Mouse (Mus musculus): ENCODE measurements around the gene Bri3.

Bri3 gene

DNA sequence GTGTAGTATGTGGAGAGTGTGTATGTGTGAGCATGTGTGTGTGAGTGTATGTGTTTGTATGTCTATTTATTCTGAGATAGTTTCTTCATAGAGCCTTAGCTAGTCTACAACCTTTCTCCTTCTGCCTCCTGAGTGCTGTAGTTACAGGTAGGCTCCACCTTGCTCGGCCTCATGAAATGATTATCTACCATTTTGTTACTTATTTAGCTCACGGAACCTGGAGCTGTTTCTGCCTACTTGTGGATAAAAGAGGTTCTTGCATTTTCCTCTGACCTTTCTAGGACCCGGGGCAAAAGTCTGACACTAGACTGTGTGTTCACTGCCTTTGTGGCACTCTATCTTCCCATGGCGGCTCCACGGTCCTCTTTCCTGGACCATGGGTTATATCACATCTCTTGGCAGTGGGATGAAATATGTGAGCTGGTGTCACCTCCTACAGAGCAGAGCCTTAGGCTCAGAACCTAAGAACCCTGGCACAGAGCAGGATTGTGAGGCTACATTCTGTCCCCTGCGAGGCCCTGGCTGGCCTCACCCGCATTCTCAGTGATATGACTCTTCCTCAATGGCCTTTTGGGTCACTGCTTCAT is at the start of gene Bri3:
Bri3 (plus strand) TSS at position 537 of the 587 bp plus-strand sequence.
- 95% methylated on average over 7 of the region's 7 CpGs for WGBS

DNA sequence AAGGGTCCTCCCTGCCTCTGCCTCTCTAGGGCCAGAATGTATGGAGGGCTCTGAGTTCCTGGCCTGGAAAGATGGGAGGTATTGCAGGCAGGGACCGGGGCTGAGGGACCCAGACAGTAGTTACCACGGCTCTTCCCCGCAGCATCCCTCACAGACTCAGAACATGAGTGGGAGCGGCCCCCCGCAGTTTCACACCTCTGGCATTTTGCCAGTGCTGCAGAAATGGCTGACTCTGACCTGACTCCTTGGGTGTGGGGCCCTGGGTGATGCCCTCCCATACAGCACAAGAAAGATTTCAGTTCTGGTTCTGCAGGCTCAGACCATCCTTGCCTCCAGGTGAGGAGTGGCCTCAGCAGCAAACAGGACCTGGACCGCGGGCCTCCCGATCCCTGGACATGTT is 48.7 kb upstream of the Bri3 start:
- WGBS = 77% methylated on average over 8 of the region's 8 CpGs

DNA sequence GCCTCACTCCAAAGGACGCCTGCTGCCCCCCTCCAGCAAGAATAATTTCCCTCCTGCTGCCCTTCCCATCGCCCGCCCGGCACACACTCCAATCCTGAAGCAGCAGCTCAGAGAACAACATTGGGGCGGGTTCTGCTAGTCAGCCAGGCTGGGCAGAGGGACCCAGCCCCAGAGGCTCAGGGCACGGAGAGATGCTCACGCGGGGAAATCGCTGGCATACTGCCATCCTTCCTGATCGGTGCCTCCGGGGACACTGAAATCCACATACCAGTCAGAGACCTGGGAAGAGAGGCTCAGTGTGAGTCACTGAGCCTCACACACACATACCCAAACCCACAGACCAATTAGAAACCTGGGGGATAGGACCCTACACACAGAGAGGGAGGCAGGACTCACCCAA is 43.6 kb upstream of the Bri3 start:
- WGBS = 57% methylated on average over 11 of the region's 11 CpGs

DNA sequence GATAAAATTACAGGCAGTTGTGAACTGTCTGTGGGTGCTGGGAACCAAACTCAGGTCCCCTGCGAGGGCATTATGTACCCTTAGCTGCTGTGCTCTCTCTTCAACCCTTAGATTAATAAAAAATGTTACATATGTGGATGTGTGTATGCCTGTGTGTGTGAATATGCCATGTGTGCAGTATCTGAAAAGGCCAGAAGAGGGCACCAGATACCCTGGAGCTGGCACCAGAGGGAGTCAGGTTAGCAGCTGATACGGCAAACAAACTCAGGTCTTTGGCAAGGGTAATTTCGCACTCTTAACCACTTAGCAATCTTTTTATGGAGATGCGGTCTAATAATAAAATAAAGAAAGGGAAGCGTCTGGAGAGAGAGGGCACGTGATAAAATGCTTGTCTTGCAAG is 41.8 kb upstream of the Bri3 start:
- 95% methylated on average over 6 of the region's 6 CpGs for WGBS

DNA sequence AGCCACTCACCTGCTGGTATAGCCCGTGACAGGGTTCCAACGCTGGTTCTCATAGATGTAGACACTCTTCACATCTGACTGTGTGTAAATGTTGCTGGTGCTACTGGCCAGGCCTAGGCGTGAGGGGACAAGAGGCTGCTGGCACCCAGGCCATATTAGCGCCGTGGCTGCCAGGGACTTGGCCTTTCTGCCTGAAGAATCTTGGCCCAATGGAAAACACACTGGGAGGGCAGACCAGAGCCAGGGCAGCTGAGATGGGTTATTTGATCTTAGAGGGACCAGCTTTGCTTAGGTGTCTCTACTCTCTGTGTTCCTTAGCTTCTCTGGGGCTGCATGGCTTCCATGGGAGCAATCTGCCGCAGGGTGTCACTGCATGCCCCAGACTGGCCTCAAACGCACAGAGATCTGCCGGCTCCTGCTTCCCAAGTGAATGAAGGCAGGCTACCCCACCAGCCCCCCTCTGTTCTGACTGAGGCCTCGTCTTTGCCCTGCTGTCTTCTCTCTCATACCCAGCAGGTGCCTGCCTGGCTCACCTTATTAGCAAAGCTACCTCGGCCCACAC is 40.8 kb upstream of the Bri3 start:
- WGBS = 85% methylated on average over 10 of the region's 10 CpGs

DNA sequence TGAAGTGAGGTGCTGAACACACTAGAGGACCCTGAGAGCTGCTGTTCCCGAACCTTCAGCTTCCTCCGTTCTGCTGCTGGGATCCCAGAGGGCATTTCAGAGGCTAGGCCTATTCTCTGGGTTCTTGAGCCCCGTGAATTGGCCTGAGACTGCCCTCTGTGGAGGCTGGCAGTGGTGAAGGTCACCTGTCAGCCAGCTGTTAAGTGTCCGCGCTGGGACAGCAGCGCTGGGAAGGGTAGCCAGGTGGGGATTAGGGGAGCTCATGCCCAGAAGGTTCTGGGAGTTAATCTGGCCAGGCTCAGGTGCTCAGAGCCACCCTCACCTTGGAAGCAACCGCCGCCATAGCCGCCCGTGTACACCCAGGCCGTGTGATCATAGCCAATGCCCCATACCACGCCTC is 39.9 kb upstream of the Bri3 start:
- 95% methylated on average over 12 of the region's 12 CpGs for WGBS

DNA sequence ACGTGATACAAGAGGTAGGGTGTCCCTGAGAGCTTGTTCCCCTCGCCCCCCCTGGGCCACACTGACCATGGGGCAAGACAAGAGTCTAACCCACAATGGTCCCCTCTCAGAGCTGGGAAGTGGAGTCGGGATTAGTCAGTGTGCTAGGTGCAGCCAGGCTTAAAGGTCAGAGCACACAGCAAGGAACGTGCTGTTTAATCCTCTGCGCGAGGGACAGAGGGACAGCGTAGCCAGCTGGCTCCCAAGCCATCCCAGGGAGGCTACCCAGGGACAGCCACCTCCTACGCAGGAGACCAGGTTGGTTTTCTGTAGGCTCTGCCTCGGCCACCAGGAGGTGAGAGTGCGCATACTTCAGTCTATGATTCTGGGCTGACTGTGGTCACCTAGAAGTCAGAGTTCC is 39.3 kb upstream of the Bri3 start:
- 74% methylated on average over 10 of the region's 10 CpGs for WGBS

DNA sequence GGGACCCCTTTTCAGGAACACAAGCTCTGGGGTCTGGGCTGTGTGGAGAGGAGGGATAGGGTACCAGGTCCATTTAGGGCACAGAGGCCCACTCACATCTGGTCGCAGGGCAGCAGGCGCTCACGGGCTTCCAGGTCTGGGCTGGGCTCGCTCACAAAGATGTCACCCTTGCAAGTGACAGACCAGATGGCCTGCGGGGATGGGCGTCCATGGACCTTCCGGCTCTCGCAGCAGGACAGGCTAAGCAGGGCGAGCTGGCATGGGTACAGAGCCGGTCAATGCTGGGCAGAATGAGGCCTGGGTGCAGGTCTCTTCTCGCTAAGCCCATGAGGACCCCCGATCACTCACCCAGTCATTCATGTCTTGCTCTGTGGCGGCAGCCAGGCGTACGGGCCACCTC is 38.2 kb upstream of the Bri3 start:
- 95% methylated on average over 15 of the region's 15 CpGs for WGBS

DNA sequence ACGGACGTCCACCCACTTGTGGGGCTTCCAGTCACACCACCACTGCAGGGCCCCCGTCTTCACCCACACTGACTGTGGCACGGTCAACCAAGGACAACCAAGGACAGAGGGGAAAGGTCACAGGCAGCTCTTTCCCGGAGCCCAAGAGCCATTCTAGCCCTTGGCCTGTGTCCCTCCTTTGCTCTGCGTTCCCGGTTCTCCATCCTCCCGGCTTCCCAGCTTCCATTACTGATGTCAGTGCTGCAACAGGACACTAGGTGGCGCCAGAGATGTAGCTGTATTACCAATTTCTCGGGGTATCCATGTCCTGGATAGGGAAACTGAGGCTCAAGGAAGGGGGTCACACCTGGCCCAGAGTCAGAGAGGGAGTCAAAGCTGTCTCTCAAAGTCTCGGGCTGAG is 36.8 kb upstream of the Bri3 start:
- WGBS = 43% methylated on average over 11 of the region's 11 CpGs

DNA sequence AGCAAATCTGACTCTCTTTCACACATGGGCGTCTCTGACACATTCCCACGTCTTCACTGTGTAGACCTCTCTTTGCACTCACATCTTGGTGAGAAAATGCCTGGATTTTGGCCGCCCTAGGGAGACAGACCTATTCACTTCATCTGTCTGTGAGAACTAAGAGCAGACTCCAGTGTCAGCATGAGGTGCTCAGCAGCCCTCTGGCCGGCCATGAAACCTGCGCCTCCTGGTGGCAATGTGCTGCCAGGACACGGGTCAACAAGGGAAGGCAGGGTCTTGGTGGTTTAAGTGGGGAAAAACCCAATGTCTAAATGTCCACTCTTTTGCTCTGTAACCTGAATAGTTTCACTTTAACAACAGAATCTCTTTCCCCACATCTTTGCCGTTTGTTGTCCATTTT is 29.8 kb upstream of the Bri3 start:
- 34% methylated on average over 7 of the region's 7 CpGs for WGBS

DNA sequence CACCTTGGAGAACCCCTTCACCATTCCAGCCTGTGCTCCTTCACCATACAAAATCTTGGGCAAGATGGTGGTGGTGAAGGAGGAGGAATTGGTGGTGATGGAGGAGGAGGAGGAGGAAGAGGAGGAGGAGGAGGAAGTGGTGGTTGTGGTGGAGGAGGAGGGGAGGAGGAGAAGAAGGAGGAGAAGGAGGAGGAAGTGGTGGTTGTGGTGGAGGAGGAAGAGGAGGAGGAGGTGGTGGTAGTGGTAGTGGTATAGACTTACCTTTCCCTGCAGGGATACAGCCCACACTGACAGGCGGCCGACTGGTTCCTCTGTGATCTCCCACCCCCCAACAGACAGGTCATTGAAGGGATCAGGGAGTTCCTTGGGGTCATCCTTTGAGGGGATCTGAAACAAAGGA is 28.2 kb upstream of the Bri3 start:
- 93% methylated on average over 2 of the region's 2 CpGs for WGBS

DNA sequence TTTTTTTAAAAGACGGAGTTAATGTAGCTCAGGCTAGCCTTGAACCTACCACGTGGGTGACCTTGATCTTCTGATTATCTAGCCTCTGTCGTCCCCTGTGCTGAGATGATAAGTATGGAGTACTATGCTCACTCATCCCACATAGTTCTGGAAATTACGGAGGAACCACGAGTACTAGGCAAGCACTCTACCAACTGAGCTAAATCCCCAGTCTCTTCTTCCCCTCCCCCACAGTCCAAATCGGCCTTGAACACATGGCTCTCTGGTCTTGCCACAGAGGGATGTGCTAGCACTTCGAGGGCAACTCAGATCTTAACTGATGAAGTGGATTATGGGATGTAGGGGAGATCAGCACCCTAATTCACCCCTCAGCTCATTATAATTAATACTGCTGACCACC is 26.2 kb upstream of the Bri3 start:
- 84% methylated on average over 7 of the region's 7 CpGs for WGBS

DNA sequence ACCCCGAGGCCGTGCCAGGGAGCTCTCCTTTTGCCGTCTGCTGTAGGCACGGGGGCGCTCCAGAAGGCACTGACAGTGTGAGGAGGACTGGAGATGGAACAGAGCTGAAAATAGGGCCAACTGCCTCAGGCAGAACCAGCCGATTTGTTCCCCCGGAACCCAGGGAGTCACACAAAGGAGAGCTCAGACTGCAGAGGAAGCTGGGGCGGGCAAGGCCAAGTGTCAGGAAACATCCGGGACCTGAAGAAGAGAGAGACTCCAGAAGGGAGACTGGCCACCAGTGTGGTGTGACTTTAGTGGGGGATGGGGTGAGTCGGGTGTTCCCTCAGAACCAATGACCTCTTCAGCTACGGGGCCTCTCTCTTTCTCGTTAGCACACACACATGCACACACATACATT is 24.9 kb upstream of the Bri3 start:
- 51% methylated on average over 12 of the region's 12 CpGs for WGBS

DNA sequence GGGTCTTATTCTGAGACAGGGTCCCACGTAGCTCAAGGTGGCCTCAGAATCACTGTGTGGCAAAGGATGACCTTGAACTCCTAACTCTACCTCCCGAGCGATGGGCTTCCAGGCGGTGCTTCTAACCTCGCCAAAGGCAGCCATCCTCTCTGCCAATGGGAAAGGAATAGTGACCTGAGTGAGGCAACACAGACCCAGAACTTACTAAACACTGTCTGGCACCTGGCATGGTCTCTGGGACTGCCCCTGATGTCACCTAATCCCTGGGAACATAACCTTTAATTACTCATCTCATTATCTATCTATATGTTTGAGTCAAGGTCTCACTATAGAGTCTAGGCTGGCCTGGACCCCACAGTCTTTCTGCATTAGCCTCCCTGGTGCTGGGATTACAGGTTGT is 24.3 kb upstream of the Bri3 start:
- WGBS = 90% methylated on average over 5 of the region's 5 CpGs

DNA sequence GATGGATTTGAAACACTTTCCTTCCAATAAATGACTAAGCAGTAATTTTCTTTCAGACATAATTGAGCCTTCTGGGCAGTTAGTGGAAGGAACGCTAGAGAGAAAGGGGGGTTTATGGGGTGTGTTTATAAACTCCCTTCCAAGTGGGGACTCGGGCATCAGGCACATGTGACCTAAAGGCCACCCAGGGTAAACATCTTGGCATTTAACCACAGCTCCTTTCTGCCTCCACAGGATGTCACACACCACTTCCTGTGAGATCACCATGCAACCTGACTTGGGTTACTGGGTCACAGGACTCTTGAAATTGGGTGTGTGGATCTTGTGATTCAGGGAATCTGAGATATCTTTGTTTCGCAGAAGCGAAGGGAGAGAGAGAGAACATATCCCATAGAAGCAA is 22.9 kb upstream of the Bri3 start:
- 58% methylated on average over 4 of the region's 4 CpGs for WGBS

DNA sequence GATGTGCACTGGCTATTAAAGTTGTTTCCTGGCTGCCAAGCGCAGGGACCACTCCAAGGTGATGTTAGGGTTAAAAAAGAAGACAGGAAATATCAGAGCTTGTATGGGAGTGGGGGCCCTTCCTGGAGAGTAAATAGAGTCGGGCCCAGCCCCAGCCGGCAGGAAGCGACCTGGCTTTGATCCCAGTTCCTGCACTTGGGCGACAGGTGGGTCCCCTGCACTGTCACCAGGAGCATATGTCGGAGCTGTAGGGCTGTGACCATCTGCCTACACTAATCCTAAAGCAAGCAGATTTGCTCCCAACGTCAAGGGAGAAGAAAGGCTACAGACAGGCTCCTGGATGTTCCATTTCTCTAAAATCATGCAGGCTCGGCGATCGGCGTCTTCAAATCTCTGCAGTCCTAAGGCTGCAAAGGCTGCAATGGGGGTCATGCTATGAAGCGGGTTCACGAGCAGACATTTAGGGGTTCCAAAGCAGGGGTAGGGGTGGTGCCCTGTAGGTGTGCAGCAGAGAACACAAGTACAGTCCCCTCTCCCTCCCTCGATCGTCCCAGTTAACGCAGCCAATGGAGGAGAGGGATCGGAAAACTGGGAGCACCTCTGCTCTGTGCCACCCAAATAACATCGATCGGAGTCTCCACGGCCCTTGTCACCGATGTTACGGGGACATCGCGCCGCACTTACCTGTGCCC is 21.3 kb upstream of the Bri3 start:
- WGBS = under 1% methylated on average over 25 of the region's 25 CpGs

DNA sequence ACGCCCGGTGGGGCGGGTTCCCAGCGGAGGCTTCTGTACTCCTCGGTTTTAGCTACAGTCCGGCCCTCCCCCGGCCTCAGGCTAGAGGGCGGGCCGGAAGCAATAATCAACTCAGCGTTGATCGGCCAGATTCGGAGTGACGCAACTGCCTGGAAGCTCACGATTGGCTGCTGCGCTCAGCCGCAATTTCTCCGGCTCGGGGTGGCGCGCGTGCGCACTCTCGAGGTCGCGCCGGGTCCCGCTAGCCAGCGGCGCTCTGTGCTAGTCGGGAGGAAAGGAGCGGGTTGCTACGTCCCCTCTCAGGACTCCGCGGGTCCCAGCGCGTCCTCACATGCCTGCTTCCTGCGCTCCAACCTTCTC is 20.8 kb upstream of the Bri3 start, which contains the start of gene Tecpr1:
Tecpr1 (minus strand) TSS at position 113 of the 360 bp plus-strand sequence.
- WGBS = 0% methylated on average over 37 of the region's 37 CpGs

DNA sequence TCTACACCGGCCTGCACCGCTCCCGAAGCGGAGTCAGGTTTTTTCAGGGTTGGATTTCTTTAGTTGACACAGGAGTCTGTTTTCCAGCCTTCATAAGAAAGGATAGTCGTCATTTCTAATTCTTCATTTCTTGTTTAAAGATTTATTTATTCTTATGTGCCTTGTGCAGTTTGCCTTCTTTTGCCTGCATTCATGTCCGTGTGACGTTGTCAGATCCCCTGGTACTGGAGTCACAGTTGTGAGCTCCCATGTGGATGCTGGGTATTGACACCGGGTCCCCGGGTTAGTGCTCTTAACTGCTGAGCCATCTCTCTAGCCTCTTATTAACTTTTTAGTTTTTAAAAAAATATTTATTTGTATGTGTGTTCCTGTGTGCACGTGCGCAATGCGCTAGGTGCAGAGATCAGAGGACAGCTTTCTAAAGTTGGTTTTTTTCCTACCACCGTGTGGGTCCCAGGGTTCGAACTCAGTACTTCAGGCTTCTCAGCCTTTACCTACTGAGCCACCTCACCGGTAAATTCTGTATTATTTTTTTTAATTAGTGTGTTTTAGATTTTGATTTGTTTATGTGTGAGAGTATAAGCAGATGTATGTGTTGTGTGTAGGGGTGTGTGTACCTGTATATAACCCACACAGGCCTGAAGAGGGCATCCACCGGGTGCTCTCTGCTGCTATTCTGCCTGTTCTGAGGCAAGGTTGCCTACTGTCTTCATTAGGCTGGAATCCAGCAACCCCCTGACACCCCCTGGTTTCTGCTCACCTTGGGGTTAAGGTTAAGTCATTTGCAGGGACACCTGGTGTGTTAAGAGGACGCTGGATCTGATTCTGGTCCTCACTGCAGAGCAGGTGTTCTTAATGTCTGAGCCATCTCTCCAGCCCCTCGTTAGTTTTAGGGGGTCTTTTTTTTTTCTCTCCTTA is 20.1 kb upstream of the Bri3 start:
- 21% methylated on average over 18 of the region's 18 CpGs for WGBS

DNA sequence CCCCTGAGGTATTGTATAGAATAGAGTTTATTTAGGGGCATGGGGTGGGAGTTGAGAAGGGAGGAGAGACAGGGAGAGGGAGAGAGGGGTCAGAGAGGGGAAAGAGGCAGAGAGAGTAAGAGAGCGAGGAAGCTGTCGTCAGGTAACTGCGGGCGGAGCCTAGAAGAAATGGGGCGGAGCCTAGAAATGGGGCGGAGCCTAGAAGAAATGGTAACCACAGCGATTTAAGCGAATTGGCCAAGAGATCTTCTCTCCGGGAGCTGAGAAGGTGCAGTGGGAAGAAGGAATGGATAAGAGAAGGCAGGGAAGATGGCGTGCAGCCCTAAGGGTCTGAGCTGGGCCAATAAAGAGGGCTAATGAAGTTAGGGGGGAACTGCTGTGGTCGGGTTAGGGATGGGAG is 18.0 kb upstream of the Bri3 start:
- 38% methylated on average over 11 of the region's 11 CpGs for WGBS

DNA sequence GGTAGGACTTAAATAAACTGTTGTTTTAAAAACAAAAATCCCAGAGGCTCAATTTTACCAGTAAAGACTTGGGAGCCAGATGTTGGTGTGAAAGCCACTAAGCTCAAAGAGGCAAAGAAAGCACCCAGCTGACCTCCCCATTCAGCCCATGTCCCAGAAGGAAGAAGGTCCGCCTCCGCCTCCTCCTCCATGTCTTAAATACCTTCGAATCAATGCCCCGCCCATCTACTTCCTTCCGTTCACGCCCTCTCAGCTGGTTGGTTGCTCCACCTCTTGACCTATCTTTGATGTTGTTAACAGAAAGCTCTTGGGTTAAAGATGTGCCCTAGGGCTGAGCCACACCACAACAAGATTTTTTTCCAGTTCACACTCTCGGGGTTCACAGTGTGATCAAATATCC is 14.0 kb upstream of the Bri3 start:
- 91% methylated on average over 7 of the region's 7 CpGs for WGBS

DNA sequence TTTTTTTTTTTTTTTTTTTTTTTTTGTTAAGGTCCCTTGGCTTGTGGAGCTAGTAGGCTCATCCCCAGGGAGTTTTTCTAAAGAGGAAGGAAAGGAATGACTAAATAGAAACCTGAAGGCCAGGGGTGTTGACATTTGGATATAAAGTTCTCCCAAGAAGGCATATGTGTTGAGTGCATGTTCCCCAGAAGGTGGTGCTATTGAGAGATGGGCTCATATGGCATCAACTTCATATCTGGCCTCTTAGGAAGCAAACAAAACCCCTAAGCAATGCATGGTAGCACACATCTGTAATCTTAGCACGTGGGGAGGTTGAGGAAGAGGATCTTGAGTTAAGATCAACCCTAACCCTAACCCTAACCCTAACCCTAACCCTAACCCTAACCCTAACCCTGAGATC is 12.8 kb upstream of the Bri3 start:
- 73% methylated on average over 1 of the region's 1 CpGs for WGBS

DNA sequence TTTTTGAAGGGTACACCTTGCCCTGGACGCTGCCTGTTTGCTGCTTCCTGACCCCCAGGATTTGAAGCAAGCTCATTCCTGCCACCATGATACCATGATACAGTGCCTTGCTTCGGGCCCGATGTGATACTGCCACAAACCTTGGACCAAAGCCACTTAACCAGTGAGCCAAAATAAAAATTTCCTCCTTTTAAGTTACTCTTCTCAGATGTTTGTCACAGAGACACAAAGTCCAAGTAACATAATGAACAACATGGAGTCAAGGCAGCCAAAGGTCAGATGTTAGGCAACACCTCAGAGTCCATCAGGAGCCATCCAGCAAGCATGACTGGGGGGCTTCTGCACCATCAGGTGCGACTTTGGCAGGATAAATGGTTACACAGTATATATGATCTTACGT is 11.7 kb upstream of the Bri3 start:
- 82% methylated on average over 5 of the region's 5 CpGs for WGBS

DNA sequence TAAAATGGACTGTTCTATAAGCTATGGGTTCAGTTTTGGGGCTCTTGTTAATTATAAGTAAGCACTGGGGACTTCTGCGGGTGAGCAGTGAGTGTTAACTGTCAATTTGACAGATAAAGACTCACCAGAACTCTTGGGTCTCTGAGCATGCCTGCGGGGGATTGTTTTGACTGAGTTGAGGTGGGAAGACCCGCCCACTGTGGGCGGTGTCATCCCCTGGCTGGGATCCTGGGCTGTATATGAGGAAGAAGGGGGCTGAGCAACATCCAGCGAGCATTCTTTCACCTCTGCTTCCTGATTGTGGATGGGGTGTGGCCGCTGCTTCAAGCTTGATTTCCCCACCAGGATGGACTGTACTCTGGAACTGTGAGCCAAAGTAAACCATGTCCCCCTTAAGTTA is 10.0 kb upstream of the Bri3 start:
- 74% methylated on average over 6 of the region's 6 CpGs for WGBS
